ENCODE assay signal across 1 mouse cellular context in the genomic region with DNA sequence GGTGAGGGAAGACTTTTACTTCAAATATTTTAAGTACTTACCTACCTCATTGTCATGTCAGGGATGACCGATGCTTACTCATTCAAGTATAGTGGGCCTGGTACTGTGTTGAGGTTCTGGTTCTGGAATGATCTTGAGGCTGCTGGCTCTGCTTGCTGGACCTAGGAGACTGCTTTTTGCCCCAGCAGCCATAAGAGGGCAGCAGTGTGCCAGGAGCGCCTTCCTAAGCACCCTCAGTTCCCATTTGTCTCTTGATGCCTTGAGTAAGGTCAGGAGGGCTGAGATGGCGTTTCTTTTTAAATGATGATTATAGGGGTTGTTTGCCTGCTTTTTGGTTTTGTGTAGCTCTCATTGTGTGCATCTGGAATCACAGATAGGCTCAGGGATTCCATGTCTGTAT.
TF ChIP-seq lines count a peak whose summit lies in the region.

No protein-coding gene starts in this region.

TF ChIP-seq in C2C12, 6 proteins besides CTCF, POLR2A, EP300 and RAD21 (continued from another document):
- TF ChIP-seq CEBPB (IDR thresholded peaks at IDR 0.05; ENCODE audit: low read depth), result no peak
- TF ChIP-seq MYOD1 (IDR thresholded peaks at IDR 0.05; ENCODE audit: control insufficient read depth, insufficient read length, low read depth), result no peak
